Mouse (Mus musculus): ENCODE measurements around the gene Elavl3.

GRCm38 (mm10) chr9:21996178-21996867 is 55.5 kb downstream of the Elavl3 start:
- no peak for TF ChIP-seq POLR2A (IDR thresholded peaks at IDR 0.05; ENCODE audit: borderline replicate concordance, insufficient read depth, low read length)
- no peak for TF ChIP-seq CTCF (IDR thresholded peaks at IDR 0.05; ENCODE audit: borderline replicate concordance, insufficient read depth, low read depth, low read length)
